Mouse (Mus musculus): ENCODE results near the gene Iqcf4. TPM values are rescaled to one million over a fixed set of nuclear protein-coding genes. Genes with fewer than 3 reads are reported as not detected.

Iqcf4 gene
- not detected in 2 replicates for total RNA-seq (2023)

GRCm38 (mm10) chr9:106570896-106571295 is at the start of gene Iqcf4:
Gene Iqcf4, minus strand, starts transcription at chr9:106570996.

GRCm38 (mm10) chr9:106561531-106561930 is 9.3 kb downstream of the Iqcf4 start, which contains the start of gene Iqcf3:
Gene Iqcf3, minus strand, starts transcription at chr9:106561631.

Other genes with a start within 250 kb of the Iqcf4 start
- gene Dusp7, start 202.4 kb downstream of the Iqcf4 start, total RNA-seq (2023) = 13.4 and 16.1 TPM in 2 replicates
- gene Rpl29, start 141.5 kb downstream of the Iqcf4 start, total RNA-seq (2023) = 169 and 281 TPM in 2 replicates
- 3.3 and 4.2 TPM in 2 replicates for gene Acy1, start 132.7 kb downstream of the Iqcf4 start, total RNA-seq (2023)
- 0.64 and 1.4 TPM in 2 replicates for gene Abhd14b, start 123.5 kb downstream of the Iqcf4 start, total RNA-seq (2023)
- gene Abhd14a, start 123.3 kb downstream of the Iqcf4 start, total RNA-seq (2023) = 0.44 and 2.3 TPM in 2 replicates
- 1.1 and 3.5 TPM in 2 replicates for gene Pcbp4, start 117.7 kb downstream of the Iqcf4 start, total RNA-seq (2023)
- gene Gpr62, start 105.1 kb downstream of the Iqcf4 start, total RNA-seq (2023) = not detected in 2 replicates
- gene Rrp9, start 95.0 kb downstream of the Iqcf4 start, total RNA-seq (2023) = 8.6 and 15.7 TPM in 2 replicates
- 15.4 and 16.6 TPM in 2 replicates for gene Parp3, start 94.0 kb downstream of the Iqcf4 start, total RNA-seq (2023)
- gene Iqcf1, start 71.0 kb downstream of the Iqcf4 start, total RNA-seq (2023) = not detected in 2 replicates
- gene Iqcf5, start 56.4 kb downstream of the Iqcf4 start, total RNA-seq (2023) = not detected in 2 replicates
- not detected in 2 replicates for gene Iqcf3, start 9.4 kb downstream of the Iqcf4 start, total RNA-seq (2023)
- gene Iqcf6, start 55.6 kb upstream of the Iqcf4 start, total RNA-seq (2023) = not detected in 2 replicates
- gene Grm2, start 85.1 kb upstream of the Iqcf4 start, total RNA-seq (2023) = not detected in 2 replicates
- gene Tex264, start 114.9 kb upstream of the Iqcf4 start, total RNA-seq (2023) = 8.1 and 9.6 TPM in 2 replicates
- 12.5 and 16.2 TPM in 2 replicates for gene Rad54l2, start 218.2 kb upstream of the Iqcf4 start, total RNA-seq (2023)

All from neutrophil, adult 65 days (primary cell).